Mouse (Mus musculus) hindbrain, embryonic 12.5 days (tissue): ENCODE data around the gene Aldh3b2. TPM values are rescaled to one million over a fixed set of nuclear protein-coding genes. Genes with fewer than 3 reads are reported as not detected.
"Not testable (repeated sequence)": the region's sequence is repeated elsewhere in the genome, so short reads cannot be mapped to it uniquely, and the experiment has no call there.

ENCODE experiments used
- ATAC-seq: fragments of 200-750 bp; cut with Nextera tagmentation; 2 replicates; pipeline ENCODE4 v1.8.0; 2017; ENCODE audit warnings: moderate TSS enrichment; ENCODE audit not compliant: low FRiP score
- H3K27ac ChIP-seq: fragments of 300-500 bp; sonication (generic); 2 replicates; pipeline ENCODE4 v1.5.1; 2016; ENCODE audit warnings: mild to moderate bottlenecking
- H3K27me3 ChIP-seq: fragments of 300-500 bp; sonication (generic); 2 replicates; pipeline ENCODE4 v1.6.1; 2016; ENCODE audit warnings: mild to moderate bottlenecking
- H3K36me3 ChIP-seq: fragments of 300-500 bp; sonication (generic); 2 replicates; pipeline ENCODE4 v1.6.1; 2016; ENCODE audit warnings: mild to moderate bottlenecking
- H3K4me1 ChIP-seq: fragments of 300-500 bp; sonication (generic); 2 replicates; pipeline ENCODE4 v1.6.1; 2016
- H3K4me2 ChIP-seq: fragments of 300-500 bp; sonication (generic); replicated peaks from 2 replicates; pipeline ENCODE4 v1.6.1; 2016; ENCODE audit warnings: mild to moderate bottlenecking
- H3K4me3 ChIP-seq: fragments of 300-500 bp; sonication (generic); 2 replicates; pipeline ENCODE4 v1.5.1; 2016; ENCODE audit warnings: mild to moderate bottlenecking
- H3K9ac ChIP-seq: fragments of 300-500 bp; sonication (generic); 2 replicates; pipeline ENCODE4 v1.6.1; 2016; ENCODE audit warnings: mild to moderate bottlenecking, moderate library complexity
- H3K9me3 ChIP-seq: fragments of 300-500 bp; sonication (generic); replicated peaks from 2 replicates; pipeline ENCODE4 v1.6.1; 2016; ENCODE audit warnings: mild to moderate bottlenecking
- WGBS: fragments of 180-500 bp; shearing (Covaris S2); methylation state at CpG from one replicate; pipeline ENCODE4 v1.1.7; 2016; 5-methylcytosine and 5-hydroxymethylcytosine counted together
- polyA plus RNA-seq: library from polyadenylated mRNA; unstranded; fragments of >200 nt; fragmentation: Nextera tagmentation; extraction: Ambion mirVana; gene quantifications from 2 replicates; pipeline ENCODE4 v1.2.1, GENCODE M21; 2016

Aldh3b2 gene
- polyA plus RNA-seq, 1 experiment from 2014 or later = 1.2 TPM

- WGBS = 87% methylated on average over 6 of the region's 6 CpGs
- not testable (repeated sequence) for H3K4me3 ChIP-seq, H3K4me2 ChIP-seq, ATAC-seq, H3K9ac ChIP-seq, H3K27ac ChIP-seq, H3K4me1 ChIP-seq, H3K36me3 ChIP-seq, H3K9me3 ChIP-seq, H3K27me3 ChIP-seq
Measured at GRCm38 (mm10) chr19:3974608-3975007, 2.5 kb downstream of the Aldh3b2 start.

DNA sequence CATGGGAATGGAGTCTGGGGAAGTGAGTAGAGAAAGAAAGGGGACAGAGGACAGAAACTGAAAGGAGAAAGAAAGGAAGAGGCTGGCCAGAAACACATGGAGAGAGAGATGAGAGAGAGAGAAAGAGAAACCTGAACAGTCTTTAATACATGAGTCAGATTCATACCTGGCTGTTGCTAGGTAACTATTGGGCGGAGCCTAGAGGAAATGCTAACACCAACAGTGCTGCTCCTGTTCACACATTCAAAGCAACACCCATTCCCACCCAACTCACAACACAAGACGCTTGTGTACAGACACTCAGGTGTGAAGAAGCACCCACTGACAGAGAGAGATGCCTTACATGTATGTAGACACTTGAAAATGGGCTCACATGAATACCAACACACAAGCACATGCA is 3.7 kb downstream of the Aldh3b2 start:
- WGBS = 81% methylated on average over 2 of the region's 2 CpGs
- Histone ChIP-seq H3K4me1 (peaks cover 5% of the 10 kb centered on the region; the same call in 1 of the 2 replicates), H3K36me3 (no peaks in the 10 kb centered on the region), H3K9me3 (no peaks in the 10 kb centered on the region), H3K4me3 (no peak overlapping the region), H3K4me2 (no peak overlapping the region), H3K27ac (no peak overlapping the region), H3K27me3 (no peaks in the 10 kb centered on the region), H3K9ac (no peak overlapping the region)
- no peak for ATAC-seq

- Histone ChIP-seq H3K4me3 (no peak overlapping the region), H3K36me3 (no peaks in the 10 kb centered on the region), H3K27me3 (no peaks in the 10 kb centered on the region), H3K4me2 (no peak overlapping the region), H3K27ac (no peak overlapping the region), H3K9me3 (no peaks in the 10 kb centered on the region), H3K9ac (no peak overlapping the region), H3K4me1 (peaks cover 24% of the 10 kb centered on the region)
- ATAC-seq = peak; percentile 52
- WGBS = 16% methylated on average over 4 of the region's 4 CpGs
Measured at GRCm38 (mm10) chr19:3980309-3980708, 8.2 kb downstream of the Aldh3b2 start.

DNA sequence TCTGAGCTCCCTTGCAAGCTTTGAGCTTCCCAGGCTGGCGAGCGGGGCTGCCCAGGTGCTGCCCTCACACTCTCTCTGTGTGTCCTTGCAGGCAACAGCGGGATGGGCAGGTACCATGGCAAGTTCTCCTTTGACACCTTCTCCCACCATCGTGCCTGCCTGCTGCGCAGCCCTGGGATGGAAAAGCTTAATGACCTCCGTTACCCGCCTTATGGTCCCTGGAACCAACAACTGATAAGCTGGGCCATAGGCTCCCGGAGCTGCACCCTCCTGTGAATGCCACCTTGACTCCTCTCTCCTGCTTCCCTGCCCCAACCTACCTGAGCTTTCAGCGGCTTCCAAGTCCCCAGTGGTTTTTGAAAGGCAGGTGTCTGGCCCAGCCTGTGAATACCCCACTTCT is 8.8 kb downstream of the Aldh3b2 start:
- no peaks in the 10 kb centered on the region for H3K9me3 ChIP-seq
- ATAC-seq = no peak
- no peak overlapping the region for H3K4me3 ChIP-seq
- no peak overlapping the region for H3K9ac ChIP-seq
- WGBS = 84% methylated on average over 9 of the region's 9 CpGs
- peaks cover 29% of the 10 kb centered on the region for H3K4me1 ChIP-seq
- H3K27me3 ChIP-seq = no peaks in the 10 kb centered on the region
- H3K36me3 ChIP-seq = no peaks in the 10 kb centered on the region
- no peak overlapping the region for H3K4me2 ChIP-seq
- no peak overlapping the region for H3K27ac ChIP-seq

GRCm38 (mm10) chr19:3983527-3984200 is 11.5 kb downstream of the Aldh3b2 start:
- 27% methylated on average over 9 of the region's 9 CpGs for WGBS
- H3K36me3 ChIP-seq = no peaks in the 10 kb centered on the region
- 0 out of 2 replicates have a peak overlapping the region, but pooled peaks have one; percentile 1 for H3K27ac ChIP-seq
- no peak overlapping the region for H3K9ac ChIP-seq
- no peak overlapping the region for H3K4me2 ChIP-seq
- no peaks in the 10 kb centered on the region for H3K9me3 ChIP-seq
- ATAC-seq = no peak
- peaks cover 36% of the 10 kb centered on the region for H3K4me1 ChIP-seq
- no peak overlapping the region for H3K4me3 ChIP-seq
- no peaks in the 10 kb centered on the region for H3K27me3 ChIP-seq

- WGBS = 18% methylated on average over 8 of the region's 8 CpGs
- H3K9me3 ChIP-seq = no peaks in the 10 kb centered on the region
- no peak overlapping the region for H3K4me3 ChIP-seq
- H3K27me3 ChIP-seq = no peaks in the 10 kb centered on the region
- no peak overlapping the region for H3K9ac ChIP-seq
- no peaks in the 10 kb centered on the region for H3K36me3 ChIP-seq
- H3K4me2 ChIP-seq = no peak overlapping the region
- H3K4me1 ChIP-seq = peaks cover 31% of the 10 kb centered on the region
- ATAC-seq = no peak
- H3K27ac ChIP-seq = no peak overlapping the region
Measured at GRCm38 (mm10) chr19:3985261-3985681, 13.1 kb downstream of the Aldh3b2 start.

DNA sequence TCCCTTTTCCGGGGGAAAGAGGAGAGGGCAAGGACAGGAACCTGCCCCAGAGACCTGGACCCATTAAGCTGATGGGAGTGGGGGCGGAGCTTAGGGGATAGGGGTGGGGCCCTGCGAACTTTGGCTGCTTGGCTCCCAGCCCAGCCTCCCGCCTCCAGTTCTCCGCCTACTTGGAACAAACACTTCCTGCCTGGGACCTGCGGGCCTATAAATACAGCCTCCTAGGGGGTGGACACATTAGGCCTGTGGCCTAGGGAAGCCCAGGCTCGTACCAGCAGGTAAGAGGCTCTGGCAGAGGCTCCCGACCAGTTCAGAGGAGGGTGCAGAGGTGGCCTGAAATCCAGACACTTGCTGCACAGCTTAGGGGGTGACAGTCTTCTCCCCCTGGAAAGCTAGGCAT is 14.2 kb downstream of the Aldh3b2 start, which contains the start of gene Acy3:
TSS of gene Acy3 (plus strand) at position 237 of the 400 bp plus-strand sequence.
- WGBS = 19% methylated on average over 8 of the region's 8 CpGs
- Histone ChIP-seq H3K4me3 (no peak within 1 kb of the TSS), H3K27ac (no peak within 1 kb of the TSS), H3K36me3 (no peaks in the 10 kb centered on the region), H3K4me2 (0 out of 2 replicates have a peak within 1 kb of the TSS, but pooled peaks have one; percentile 8), H3K9ac (no peak within 1 kb of the TSS; the same call in 1 of the 2 replicates), H3K9me3 (no peaks in the 10 kb centered on the region), H3K4me1 (peaks cover 35% of the 10 kb centered on the region), H3K27me3 (no peaks in the 10 kb centered on the region)
- no peak for ATAC-seq

GRCm38 (mm10) chr19:3988066-3988465 is 15.9 kb downstream of the Aldh3b2 start:
- Histone ChIP-seq H3K9ac (no peak overlapping the region), H3K4me1 (peaks cover 35% of the 10 kb centered on the region), H3K9me3 (no peaks in the 10 kb centered on the region), H3K4me3 (no peak overlapping the region), H3K27me3 (no peaks in the 10 kb centered on the region), H3K36me3 (no peaks in the 10 kb centered on the region), H3K27ac (no peak overlapping the region), H3K4me2 (no peak overlapping the region)
- WGBS = 89% methylated on average over 14 of the region's 14 CpGs
- ATAC-seq = no peak

DNA sequence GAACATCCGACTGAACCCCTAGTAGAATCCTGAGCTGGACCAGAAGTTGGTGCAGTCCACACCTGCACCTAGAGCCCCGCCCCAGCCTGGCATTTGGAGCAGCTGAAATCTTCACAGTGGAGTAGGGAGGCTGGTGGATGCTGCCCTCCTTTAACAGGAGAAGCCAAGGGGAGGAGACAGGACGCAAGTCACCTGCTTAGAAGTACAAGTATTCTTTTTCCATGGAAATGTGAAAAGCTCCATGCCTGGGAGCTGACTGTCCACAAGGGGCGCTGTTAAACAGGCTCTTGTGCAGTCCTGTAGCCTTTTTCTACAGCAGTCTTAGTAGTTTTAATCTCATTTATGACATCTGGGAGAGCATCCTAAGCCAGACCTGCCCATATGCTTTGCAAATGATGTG is 16.6 kb downstream of the Aldh3b2 start:
- peaks cover 28% of the 10 kb centered on the region for H3K4me1 ChIP-seq
- H3K4me2 ChIP-seq = no peak overlapping the region
- H3K9me3 ChIP-seq = no peaks in the 10 kb centered on the region
- H3K36me3 ChIP-seq = no peaks in the 10 kb centered on the region
- H3K4me3 ChIP-seq = no peak overlapping the region
- WGBS = 90% methylated on average over 4 of the region's 4 CpGs
- ATAC-seq = no peak
- H3K9ac ChIP-seq = no peak overlapping the region
- H3K27ac ChIP-seq = no peak overlapping the region
- H3K27me3 ChIP-seq = no peaks in the 10 kb centered on the region

DNA sequence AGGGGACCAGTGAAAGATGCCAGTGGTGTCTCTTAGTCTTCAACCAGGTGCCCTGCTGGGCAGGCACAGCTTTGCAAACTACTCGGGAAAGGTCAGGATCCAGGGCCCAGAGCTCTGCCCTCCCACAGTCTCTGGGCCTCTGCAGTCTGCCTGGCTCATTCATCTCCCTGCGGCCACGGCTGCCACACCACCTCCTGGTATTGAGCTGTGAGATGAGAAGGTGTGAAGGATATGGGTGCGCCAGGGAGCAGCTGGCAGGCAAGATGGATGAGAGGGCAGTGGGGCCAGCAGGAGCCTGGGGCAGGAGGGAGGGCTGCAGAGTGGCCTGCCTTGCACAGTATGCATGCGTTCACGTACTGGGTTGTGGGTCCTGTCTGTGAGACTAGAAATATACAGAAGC is 18.7 kb downstream of the Aldh3b2 start:
- no peak overlapping the region for H3K4me2 ChIP-seq
- H3K9ac ChIP-seq = 0 out of 2 replicates have a peak overlapping the region, but pooled peaks have one; percentile 13
- H3K27ac ChIP-seq = peak overlapping the region; percentile 17; the same call in 1 of the 2 replicates
- no peak for ATAC-seq
- 36% methylated on average over 6 of the region's 6 CpGs for WGBS
- no peaks in the 10 kb centered on the region for H3K36me3 ChIP-seq
- peaks cover 12% of the 10 kb centered on the region for H3K4me1 ChIP-seq
- H3K27me3 ChIP-seq = no peaks in the 10 kb centered on the region
- no peak overlapping the region for H3K4me3 ChIP-seq
- H3K9me3 ChIP-seq = no peaks in the 10 kb centered on the region

DNA sequence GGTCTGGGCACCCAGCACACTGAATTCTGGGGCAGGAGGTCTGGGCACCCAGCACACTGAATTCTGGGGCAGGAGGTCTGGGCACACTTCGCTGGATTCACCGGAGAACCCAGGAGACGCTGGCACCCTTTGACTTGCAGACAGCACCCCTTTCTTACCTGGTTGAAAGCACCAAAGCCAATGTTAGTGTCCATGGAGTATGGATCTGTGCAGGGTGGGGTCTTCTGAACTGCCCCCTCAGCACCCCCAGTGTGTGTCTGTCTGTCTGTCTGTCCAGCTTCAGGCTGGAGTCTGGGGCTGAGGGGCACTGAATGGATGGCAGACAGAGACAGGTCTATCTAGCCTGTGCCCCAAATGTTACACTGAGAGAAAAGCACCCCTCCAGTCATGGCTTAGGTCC is 19.4 kb downstream of the Aldh3b2 start:
- Histone ChIP-seq H3K9ac (no peak overlapping the region), H3K4me1 (peaks cover 5% of the 10 kb centered on the region), H3K27me3 (no peaks in the 10 kb centered on the region), H3K36me3 (no peaks in the 10 kb centered on the region), H3K4me3 (no peak overlapping the region), H3K9me3 (no peaks in the 10 kb centered on the region), H3K27ac (no peak overlapping the region), H3K4me2 (no peak overlapping the region)
- no peak for ATAC-seq
- WGBS = 95% methylated on average over 3 of the region's 3 CpGs

DNA sequence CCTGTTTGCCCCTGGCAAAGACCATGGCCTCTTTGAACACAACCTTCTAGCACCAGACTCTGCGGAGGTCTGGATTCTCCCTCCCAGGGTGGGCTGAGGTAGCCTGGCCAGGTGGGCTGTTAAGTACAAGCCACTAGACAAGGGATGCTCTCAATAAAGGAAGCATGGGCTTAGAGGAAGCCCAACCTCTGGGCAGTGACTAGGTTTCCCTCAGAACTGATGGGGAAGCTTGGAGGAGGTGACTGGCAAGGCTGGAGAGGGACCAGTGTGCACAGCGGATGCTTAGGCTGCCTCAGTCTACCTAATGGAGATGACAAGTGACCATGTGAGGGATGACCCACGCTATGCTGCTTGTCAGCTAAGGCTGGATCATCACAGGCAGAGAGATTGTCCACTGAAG is 19.8 kb downstream of the Aldh3b2 start:
- no peak overlapping the region for H3K9ac ChIP-seq
- WGBS = 80% methylated on average over 3 of the region's 3 CpGs
- peaks cover 4% of the 10 kb centered on the region; the same call in 1 of the 2 replicates for H3K4me1 ChIP-seq
- H3K27me3 ChIP-seq = no peaks in the 10 kb centered on the region
- no peak overlapping the region for H3K4me3 ChIP-seq
- H3K36me3 ChIP-seq = no peaks in the 10 kb centered on the region
- ATAC-seq = no peak
- H3K9me3 ChIP-seq = no peaks in the 10 kb centered on the region
- H3K27ac ChIP-seq = no peak overlapping the region
- H3K4me2 ChIP-seq = no peak overlapping the region

- Histone ChIP-seq H3K27me3 (no peaks in the 10 kb centered on the region), H3K4me2 (no peak within 1 kb of the TSS), H3K27ac (no peak within 1 kb of the TSS), H3K9me3 (no peaks in the 10 kb centered on the region), H3K4me1 (peaks cover 4% of the 10 kb centered on the region; the same call in 1 of the 2 replicates), H3K4me3 (no peak within 1 kb of the TSS), H3K9ac (no peak within 1 kb of the TSS; the same call in 1 of the 2 replicates), H3K36me3 (no peaks in the 10 kb centered on the region)
- no peak for ATAC-seq
- 49% methylated on average over 5 of the region's 5 CpGs for WGBS
Measured at GRCm38 (mm10) chr19:3992416-3992815, 20.3 kb downstream of the Aldh3b2 start, which contains the start of gene Tbx10. Gene Tbx10, plus strand, starts transcription at chr19:3992752.
